Mouse (Mus musculus): ENCODE data around the gene Foxe3.

- no peak for TF ChIP-seq POLR2A (IDR thresholded peaks at IDR 0.05; ENCODE audit: borderline replicate concordance, extremely low read depth, low read depth, low read length)
- TF ChIP-seq CTCF (IDR thresholded peaks at IDR 0.05; ENCODE audit: insufficient read depth, low read length) = no peak
Observed at GRCm38 (mm10) chr4:114924971-114925916, 569 bp downstream of the Foxe3 start.
